11 mouse cellular contexts compared by ENCODE assay signal in the genomic region with DNA sequence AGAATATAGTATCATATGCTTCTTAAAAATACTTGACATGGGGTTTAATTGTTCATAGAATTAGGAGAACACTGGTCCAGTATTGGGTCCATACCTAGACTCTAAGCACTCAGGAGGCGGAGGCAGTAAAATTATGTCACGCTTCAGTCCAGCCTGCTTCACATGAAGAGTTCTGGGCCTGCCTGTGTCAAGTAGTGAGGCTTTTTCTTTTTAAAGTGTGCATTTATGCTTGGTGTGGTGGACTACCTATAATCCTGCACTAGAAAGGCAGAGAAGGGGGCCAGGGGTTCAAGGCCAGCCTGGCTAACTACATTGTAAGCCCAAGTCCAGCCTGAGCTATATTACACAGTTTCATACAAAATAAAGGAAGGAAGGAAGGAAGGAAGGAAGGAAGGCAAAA. TPM values are rescaled to one million over a fixed set of nuclear protein-coding genes. Genes with fewer than 3 reads are reported as not detected.
DNase-seq lines count a peak whose midpoint lies in the region; ATAC-seq and TF ChIP-seq lines count a peak whose summit lies in the region.
"Had no signal": no experiment of that assay in that cellular context is flagged by ENCODE, and none has a peak within 500 bp of the region (broad histone marks: within the 10 kb centered on the region; RNA-seq: fewer than 3 reads in every experiment).

No protein-coding gene starts in this region.

- DNase-seq in heart, adult 8-10 months (ENCODE audit: low spot score): peak; percentile 25
- no peak for DNase-seq in heart, postnatal 4 days
- DNase-seq in lung, postnatal 25 days (ENCODE audit: low spot score): no peak
- DNase-seq in layer of hippocampus, adult 9-10 months (ENCODE audit: low spot score): no peak
- DNase-seq in cerebellum, adult 2 months: no peak
- DNase-seq: right cerebral cortex, adult 18-20 months; thymus, postnatal 4 days had no signal

- peak overlapping the region; percentile 35 for H3K4me3 ChIP-seq in lung, embryonic 16.5 days (ENCODE audit: low read length)
- peak overlapping the region; percentile 47 for H3K4me3 ChIP-seq in intestine, embryonic 15.5 days (replicated peaks)
- no peak overlapping the region for H3K4me3 ChIP-seq in neural tube, embryonic 13.5 days
- no peak overlapping the region for H3K4me3 ChIP-seq in cerebellum, adult 2 months (replicated peaks; ENCODE audit: insufficient read depth, low read depth, low read length)

- TF ChIP-seq POLR2A in cerebellum, adult 2 months (IDR thresholded peaks at IDR 0.05; ENCODE audit: borderline replicate concordance, insufficient read depth, low read length): no peak

- H3K36me3 ChIP-seq in lung, embryonic 16.5 days (ENCODE audit: control insufficient read depth, insufficient read depth, low read length): no peaks in the 10 kb centered on the region
- H3K36me3 ChIP-seq in intestine, embryonic 15.5 days: no peaks in the 10 kb centered on the region
- H3K36me3 ChIP-seq in neural tube, embryonic 13.5 days: no peaks in the 10 kb centered on the region
- H3K36me3 ChIP-seq: hindbrain, embryonic 13.5 days had no signal

- no peaks in the 10 kb centered on the region for H3K9me3 ChIP-seq in lung, embryonic 16.5 days (ENCODE audit: control insufficient read depth, low read length)
- no peaks in the 10 kb centered on the region for H3K9me3 ChIP-seq in intestine, embryonic 15.5 days
- H3K9me3 ChIP-seq in neural tube, embryonic 13.5 days: no peaks in the 10 kb centered on the region
- H3K9me3 ChIP-seq: hindbrain, embryonic 13.5 days had no signal

- H3K4me2 ChIP-seq in lung, embryonic 16.5 days (ENCODE audit: low read depth, low read length): peak overlapping the region; percentile 39
- peak overlapping the region; percentile 84 for H3K4me2 ChIP-seq in intestine, embryonic 15.5 days (replicated peaks)
- peak overlapping the region; percentile 7; the same call in 1 of the 2 replicates for H3K4me2 ChIP-seq in neural tube, embryonic 13.5 days

- ATAC-seq in lung, embryonic 16.5 days (ENCODE audit: low read depth): no peak
- no peak for ATAC-seq in intestine, embryonic 15.5 days
- no peak for ATAC-seq in neural tube, embryonic 13.5 days (ENCODE audit: low read depth)

- 55% methylated on average over 2 of the region's 2 CpGs for WGBS in lung, embryonic 16.5 days
- 68% methylated on average over 2 of the region's 2 CpGs for WGBS in intestine, embryonic 15.5 days
- 89% methylated on average over 2 of the region's 2 CpGs for WGBS in neural tube, embryonic 13.5 days
- 97% methylated on average over 2 of the region's 2 CpGs for WGBS in cerebellum, adult 2 months

- no peak overlapping the region for H3K27ac ChIP-seq in lung, embryonic 16.5 days (ENCODE audit: low read length)
- 0 out of 2 replicates have a peak overlapping the region, but pooled peaks have one; percentile 4 for H3K27ac ChIP-seq in intestine, embryonic 15.5 days
- H3K27ac ChIP-seq in neural tube, embryonic 13.5 days (replicated peaks): no peak overlapping the region
- no peak overlapping the region for H3K27ac ChIP-seq in cerebellum, adult 2 months (ENCODE audit: insufficient read depth, low read length)
- H3K27ac ChIP-seq: hindbrain, embryonic 13.5 days had no signal

- 0 out of 2 replicates have a peak, but pooled peaks cover 2% of the 10 kb centered on the region for H3K4me1 ChIP-seq in lung, embryonic 16.5 days (replicated peaks; ENCODE audit: control insufficient read depth, insufficient read depth, low read length)
- H3K4me1 ChIP-seq in intestine, embryonic 15.5 days (replicated peaks): no peaks in the 10 kb centered on the region
- H3K4me1 ChIP-seq in neural tube, embryonic 13.5 days (replicated peaks): peaks cover 18% of the 10 kb centered on the region
- no peaks in the 10 kb centered on the region for H3K4me1 ChIP-seq in cerebellum, adult 2 months (ENCODE audit: control insufficient read depth, insufficient read depth, low read length)

- H3K9ac ChIP-seq in lung, embryonic 16.5 days (ENCODE audit: low read length): peak overlapping the region; percentile 39
- no peak overlapping the region for H3K9ac ChIP-seq in intestine, embryonic 15.5 days
- H3K9ac ChIP-seq in neural tube, embryonic 13.5 days: no peak overlapping the region

- TF ChIP-seq CTCF in cerebellum, adult 2 months (IDR thresholded peaks at IDR 0.05; ENCODE audit: borderline replicate concordance, insufficient read depth, low read depth, low read length): no peak

- H3K27me3 ChIP-seq in lung, embryonic 16.5 days (ENCODE audit: control insufficient read depth, insufficient read depth, low read depth, low read length): no peaks in the 10 kb centered on the region
- H3K27me3 ChIP-seq in intestine, embryonic 15.5 days (replicated peaks): no peaks in the 10 kb centered on the region
- peaks cover 34% of the 10 kb centered on the region for H3K27me3 ChIP-seq in neural tube, embryonic 13.5 days
- no peaks in the 10 kb centered on the region; the same call in 1 of the 2 replicates for H3K27me3 ChIP-seq in cerebellum, adult 2 months (ENCODE audit: control insufficient read depth, insufficient read depth, low read length)

RNA-seq across cellular contexts. Expression of a gene that starts 1.8 kb away (rescaled TPM):
- 10 to 100 TPM; 19.0 to 28.2 (median 24.9) TPM for total RNA-seq in heart, adult 8-10 months (2022)
- 1 to 10 TPM; 7.2 to 9.9 TPM for total RNA-seq in heart, postnatal 4 days (2021)
- polyA plus RNA-seq in lung, embryonic 16.5 days (2015; fragmentation: Nextera tagmentation; extraction: Ambion mirVana): 21.9 and 22.1 TPM in 2 replicates
- 19.5 and 20.7 TPM in 2 replicates for polyA plus RNA-seq in intestine, embryonic 15.5 days (2015; fragmentation: Nextera tagmentation; extraction: Ambion mirVana)
- polyA plus RNA-seq in neural tube, embryonic 13.5 days (2015; fragmentation: Nextera tagmentation; extraction: Ambion mirVana): 3.6 and 3.9 TPM in 2 replicates
- 1.1 and 1.3 TPM in 2 replicates for polyA plus RNA-seq in cerebellum, adult 2 months (2012; rRNA removed)

RNA-seq across cellular contexts. Expression of a gene that starts 38.2 kb away (rescaled TPM):
- total RNA-seq in heart, adult 8-10 months (2022): 10 to 100 TPM; 10.1 to 11.6 (median 10.8) TPM
- total RNA-seq in heart, postnatal 4 days (2021): 10 to 100 TPM; 17.4 to 18.3 TPM
- 58.0 and 64.2 TPM in 2 replicates for polyA plus RNA-seq in lung, embryonic 16.5 days (2015; fragmentation: Nextera tagmentation; extraction: Ambion mirVana)
- polyA plus RNA-seq in intestine, embryonic 15.5 days (2015; fragmentation: Nextera tagmentation; extraction: Ambion mirVana): 41.5 and 52.6 TPM in 2 replicates
- 46.4 and 48.1 TPM in 2 replicates for polyA plus RNA-seq in neural tube, embryonic 13.5 days (2015; fragmentation: Nextera tagmentation; extraction: Ambion mirVana)
- polyA plus RNA-seq in cerebellum, adult 2 months (2012; rRNA removed): 19.3 and 21.1 TPM in 2 replicates

Comparison
In these comparisons a context has a peak if more than half of its experiments do, and no peak if none do; other contexts are left out.
1. H3K4me2 ChIP-seq: peak in every context shown above with its lines; median percentile 84 in intestine, embryonic 15.5 days; 39 in lung, embryonic 16.5 days; 7 in neural tube, embryonic 13.5 days.
2. H3K4me3 ChIP-seq: peak in lung, embryonic 16.5 days (single experiment) and intestine, embryonic 15.5 days (single experiment); none in neural tube, embryonic 13.5 days (single experiment) and cerebellum, adult 2 months (single experiment).